Mouse (Mus musculus): ENCODE results near the gene Spata17. TPM values are rescaled to one million over a fixed set of nuclear protein-coding genes. Genes with fewer than 3 reads are reported as not detected.
A peak's percentile ranks its signal among the peaks of the same experiment; 100 is the strongest.

Spata17 gene
- polyA plus RNA-seq (2015; fragmentation: Nextera tagmentation; extraction: Ambion mirVana) = 0.75 and 0.96 TPM in 2 replicates

DNA sequence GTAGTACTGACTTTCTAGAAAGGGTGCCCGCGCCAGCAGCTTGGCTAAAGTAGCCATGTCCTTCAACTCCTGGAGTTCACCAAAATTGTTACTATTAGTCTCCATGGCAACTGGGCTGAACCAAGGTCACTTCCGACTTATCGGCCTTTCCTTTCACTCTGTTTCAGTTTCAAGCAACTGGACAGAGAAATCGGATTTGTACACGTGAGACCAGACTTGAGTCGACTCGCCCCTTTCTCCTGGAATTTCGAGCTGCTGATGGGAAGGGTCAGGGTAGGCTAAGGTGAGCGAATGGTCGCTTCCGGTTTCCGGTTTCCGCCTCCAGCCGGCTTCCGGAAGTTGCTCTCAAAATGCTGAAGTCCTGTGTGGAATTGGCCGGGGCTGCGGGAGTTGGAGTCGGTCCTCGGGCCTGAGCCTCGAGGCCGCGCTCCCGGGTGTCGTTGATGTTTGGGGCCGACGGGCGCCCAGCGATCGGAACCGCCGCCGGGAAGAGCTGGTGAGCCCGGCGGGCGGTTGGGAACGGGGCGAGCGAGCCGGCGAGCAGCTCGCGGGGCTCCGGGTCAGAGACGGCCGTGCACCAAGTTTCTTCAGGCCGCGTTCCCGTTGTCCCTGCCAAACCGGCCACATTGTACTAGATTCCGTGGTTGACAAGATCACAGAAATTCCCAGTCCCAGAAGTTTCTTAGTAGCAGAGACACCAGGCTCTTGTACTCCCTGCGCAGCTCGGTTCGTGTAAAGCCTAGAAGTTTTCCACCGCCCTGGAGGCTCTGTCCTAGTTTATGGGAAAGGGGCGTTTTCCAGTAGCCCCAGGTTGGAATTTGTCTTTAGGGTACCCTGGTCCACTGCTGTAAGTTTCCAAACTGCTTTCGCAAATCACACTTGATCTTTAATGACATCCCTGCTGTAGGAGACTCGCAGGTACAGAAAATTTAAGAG, at the start of gene Spata17, which contains the start of gene Gpatch2:
Spata17 (minus strand) TSS at position 285 of the 936 bp plus-strand sequence.
Gpatch2 (plus strand) TSS at position 328 of the 936 bp plus-strand sequence.
- H3K4me1 ChIP-seq (replicated peaks) = peaks cover 4% of the 10 kb centered on the region; the same call in 1 of the 2 replicates
- under 1% methylated on average over 58 of the region's 58 CpGs for WGBS
- H3K9ac ChIP-seq = peak within 1 kb of the TSS; percentile 92
- peak; percentile 87 for ATAC-seq (replicated peaks; ENCODE audit: insufficient number of reproducible peaks, insufficient read depth, low FRiP score, low read depth)
- H3K27ac ChIP-seq = peak within 1 kb of the TSS; percentile 87
- H3K27me3 ChIP-seq = no peaks in the 10 kb centered on the region
- no peaks in the 10 kb centered on the region for H3K9me3 ChIP-seq (replicated peaks)
- H3K4me3 ChIP-seq = peak within 1 kb of the TSS; percentile 98
- no peaks in the 10 kb centered on the region for H3K36me3 ChIP-seq
- H3K4me2 ChIP-seq = peak within 1 kb of the TSS; percentile 80

DNA sequence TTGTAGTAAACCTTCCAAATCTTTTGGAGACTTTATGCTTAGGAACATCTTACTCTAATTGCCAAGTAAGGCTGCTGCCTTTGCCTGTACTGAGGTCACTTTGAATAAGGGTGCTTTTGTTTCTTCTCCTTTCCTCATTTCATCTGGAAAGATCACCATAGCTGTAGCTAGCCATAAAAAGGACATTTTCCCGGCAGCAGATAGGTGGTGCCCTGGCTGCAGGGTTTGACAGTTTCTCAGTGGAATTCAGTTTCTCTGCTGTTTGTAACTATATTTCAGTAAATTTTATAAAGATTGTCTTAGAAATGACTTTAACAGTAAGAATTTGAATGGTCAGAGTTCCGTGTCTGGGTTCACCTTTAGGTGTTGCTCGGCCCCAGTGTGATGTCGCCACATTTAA, 43.5 kb upstream of the Spata17 start:
- 89% methylated on average over 4 of the region's 4 CpGs for WGBS

DNA sequence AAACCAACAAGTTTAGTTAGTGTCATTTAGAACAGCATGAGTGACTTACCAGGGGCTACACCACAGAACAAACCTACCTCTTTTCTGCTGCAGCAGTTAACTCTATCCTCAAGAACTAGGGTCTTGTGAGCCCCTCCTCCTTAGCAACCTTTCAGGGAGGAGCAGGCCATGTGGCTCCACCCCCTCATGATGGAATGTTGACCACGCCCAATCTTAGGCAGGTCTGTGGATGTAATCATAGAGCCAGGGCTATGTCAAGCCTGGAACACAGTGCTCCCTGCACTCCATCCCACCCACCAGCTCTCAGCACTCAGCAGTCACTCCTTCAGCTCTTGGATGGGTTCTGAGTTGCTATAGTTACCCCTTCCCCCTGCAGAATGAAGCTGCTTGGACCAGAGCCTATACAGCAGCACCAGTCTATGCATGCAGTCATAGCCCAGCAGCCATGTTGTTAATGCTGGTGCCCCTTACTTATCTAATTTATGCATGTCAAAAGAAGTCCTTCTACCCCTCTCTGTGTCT, 35.5 kb upstream of the Spata17 start:
- Histone ChIP-seq H3K9ac (no peak overlapping the region), H3K27ac (no peak overlapping the region), H3K9me3 (replicated peaks) (no peaks in the 10 kb centered on the region), H3K36me3 (no peaks in the 10 kb centered on the region), H3K4me2 (no peak overlapping the region), H3K4me3 (no peak overlapping the region), H3K27me3 (no peaks in the 10 kb centered on the region), H3K4me1 (replicated peaks) (no peaks in the 10 kb centered on the region)
- ATAC-seq (replicated peaks; ENCODE audit: insufficient number of reproducible peaks, insufficient read depth, low FRiP score, low read depth) = peak; percentile 72
- WGBS = 68% methylated on average over 1 of the region's 1 CpGs

More for the DNA sequence above, 43.5 kb upstream of the Spata17 start:
- no peaks in the 10 kb centered on the region for H3K27me3 ChIP-seq
- no peak for ATAC-seq (replicated peaks; ENCODE audit: insufficient number of reproducible peaks, insufficient read depth, low FRiP score, low read depth)
- no peak overlapping the region for H3K4me2 ChIP-seq
- H3K9me3 ChIP-seq (replicated peaks) = no peaks in the 10 kb centered on the region
- H3K27ac ChIP-seq = no peak overlapping the region
- H3K4me1 ChIP-seq (replicated peaks) = no peaks in the 10 kb centered on the region
- H3K36me3 ChIP-seq = no peaks in the 10 kb centered on the region
- H3K9ac ChIP-seq = no peak overlapping the region
- no peak overlapping the region for H3K4me3 ChIP-seq

- H3K4me1 ChIP-seq (replicated peaks) = no peaks in the 10 kb centered on the region
- WGBS = 86% methylated on average over 5 of the region's 5 CpGs
- no peaks in the 10 kb centered on the region for H3K36me3 ChIP-seq
- no peak overlapping the region for H3K4me3 ChIP-seq
- H3K4me2 ChIP-seq = no peak overlapping the region
- H3K9ac ChIP-seq = no peak overlapping the region
- H3K9me3 ChIP-seq (replicated peaks) = no peaks in the 10 kb centered on the region
- H3K27ac ChIP-seq = no peak overlapping the region
- ATAC-seq (replicated peaks; ENCODE audit: insufficient number of reproducible peaks, insufficient read depth, low FRiP score, low read depth) = no peak
- H3K27me3 ChIP-seq = no peaks in the 10 kb centered on the region
Observed at GRCm38 (mm10) chr1:187244734-187245133, 29.5 kb upstream of the Spata17 start.

GRCm38 (mm10) chr1:187241329-187241728, 26.1 kb upstream of the Spata17 start:
- Histone ChIP-seq H3K9me3 (replicated peaks) (no peaks in the 10 kb centered on the region), H3K27ac (no peak overlapping the region), H3K36me3 (no peaks in the 10 kb centered on the region), H3K4me2 (no peak overlapping the region), H3K4me1 (replicated peaks) (no peaks in the 10 kb centered on the region; the same call in 1 of the 2 replicates), H3K27me3 (no peaks in the 10 kb centered on the region), H3K9ac (no peak overlapping the region), H3K4me3 (no peak overlapping the region)
- ATAC-seq (replicated peaks; ENCODE audit: insufficient number of reproducible peaks, insufficient read depth, low FRiP score, low read depth) = no peak
- 88% methylated on average over 5 of the region's 5 CpGs for WGBS

- no peak overlapping the region for H3K4me2 ChIP-seq
- no peaks in the 10 kb centered on the region for H3K36me3 ChIP-seq
- WGBS = 94% methylated on average over 3 of the region's 3 CpGs
- no peak overlapping the region for H3K4me3 ChIP-seq
- no peaks in the 10 kb centered on the region; the same call in 1 of the 2 replicates for H3K4me1 ChIP-seq (replicated peaks)
- H3K9ac ChIP-seq = no peak overlapping the region
- no peak for ATAC-seq (replicated peaks; ENCODE audit: insufficient number of reproducible peaks, insufficient read depth, low FRiP score, low read depth)
- H3K27me3 ChIP-seq = no peaks in the 10 kb centered on the region
- no peak overlapping the region for H3K27ac ChIP-seq
- H3K9me3 ChIP-seq (replicated peaks) = no peaks in the 10 kb centered on the region
Observed at GRCm38 (mm10) chr1:187240304-187240703, 25.0 kb upstream of the Spata17 start.

DNA sequence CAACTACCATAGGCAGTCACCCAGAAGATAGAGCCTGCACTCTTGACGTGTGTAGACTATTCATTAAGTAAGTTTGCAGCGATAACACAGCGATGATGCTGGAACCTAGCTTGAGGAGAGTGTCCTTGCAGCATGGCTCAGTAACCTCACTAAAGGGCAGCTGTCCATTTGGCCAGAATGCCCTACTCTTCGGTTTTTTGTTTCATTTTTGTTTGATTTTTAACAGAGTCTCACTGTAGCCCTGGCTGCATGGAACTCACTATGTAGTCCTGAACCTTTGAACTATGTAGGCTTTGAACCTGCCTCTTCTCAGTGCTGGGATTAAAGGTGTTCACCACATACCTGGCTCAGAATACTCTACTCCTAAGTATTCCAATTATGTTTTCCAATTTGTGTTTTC, 22.8 kb upstream of the Spata17 start:
- no peak overlapping the region for H3K9ac ChIP-seq
- H3K9me3 ChIP-seq (replicated peaks) = no peaks in the 10 kb centered on the region

DNA sequence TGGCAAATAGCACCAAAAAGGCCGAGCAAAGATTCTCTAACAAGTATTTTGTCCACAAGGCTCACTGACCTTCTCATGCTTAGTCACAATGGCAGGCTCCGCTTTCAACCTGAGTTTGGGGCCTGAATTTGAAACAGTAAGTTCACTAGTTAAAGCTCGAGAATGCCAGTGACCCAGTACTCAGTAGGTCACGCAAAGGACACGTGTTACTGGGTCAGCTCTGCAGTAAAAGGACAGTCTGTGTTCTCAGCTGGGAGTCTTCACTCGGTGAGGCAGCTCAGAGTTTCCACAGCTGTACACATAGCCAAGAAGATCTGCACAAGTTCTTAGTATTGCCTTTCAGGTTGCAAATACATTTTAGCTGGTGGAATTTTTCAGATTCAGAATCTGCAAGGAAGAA, 21.0 kb upstream of the Spata17 start:
- Histone ChIP-seq H3K4me2 (no peak overlapping the region), H3K4me3 (no peak overlapping the region), H3K4me1 (replicated peaks) (no peaks in the 10 kb centered on the region; the same call in 1 of the 2 replicates), H3K36me3 (peaks cover 6% of the 10 kb centered on the region), H3K27me3 (no peaks in the 10 kb centered on the region), H3K27ac (no peak overlapping the region), H3K9ac (no peak overlapping the region), H3K9me3 (replicated peaks) (no peaks in the 10 kb centered on the region)
- no peak for ATAC-seq (replicated peaks; ENCODE audit: insufficient number of reproducible peaks, insufficient read depth, low FRiP score, low read depth)
- WGBS = 68% methylated on average over 6 of the region's 6 CpGs

More for the DNA sequence above, 22.8 kb upstream of the Spata17 start:
- no peak for ATAC-seq (replicated peaks; ENCODE audit: insufficient number of reproducible peaks, insufficient read depth, low FRiP score, low read depth)
- Histone ChIP-seq H3K36me3 (peaks cover 5% of the 10 kb centered on the region), H3K27ac (no peak overlapping the region), H3K27me3 (no peaks in the 10 kb centered on the region), H3K4me1 (replicated peaks) (no peaks in the 10 kb centered on the region; the same call in 1 of the 2 replicates), H3K4me2 (no peak overlapping the region), H3K4me3 (no peak overlapping the region)
- WGBS = 90% methylated on average over 4 of the region's 4 CpGs

DNA sequence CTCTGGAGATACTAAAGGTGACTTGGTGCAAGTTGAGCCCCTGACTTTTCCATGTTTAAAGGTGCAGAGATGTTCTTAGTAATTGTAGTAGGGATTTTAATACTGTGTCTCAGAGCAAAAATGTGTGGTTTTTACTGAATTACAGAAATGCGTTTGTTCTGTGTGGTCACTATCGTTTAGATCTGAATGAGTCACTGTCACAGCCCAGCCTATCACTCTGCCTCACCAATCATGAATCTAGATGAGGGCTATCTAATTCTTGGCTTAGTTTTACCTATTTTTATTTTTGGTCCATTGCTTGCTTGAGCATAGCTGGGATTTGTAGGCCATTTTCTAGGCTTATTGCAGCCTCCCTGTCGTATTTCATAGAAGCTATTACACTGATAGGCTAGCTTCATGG, 19.9 kb upstream of the Spata17 start:
- H3K27ac ChIP-seq = no peak overlapping the region
- peaks cover 6% of the 10 kb centered on the region for H3K36me3 ChIP-seq
- H3K27me3 ChIP-seq = no peaks in the 10 kb centered on the region
- H3K9ac ChIP-seq = no peak overlapping the region
- no peak overlapping the region for H3K4me3 ChIP-seq
- 86% methylated on average over 3 of the region's 3 CpGs for WGBS
- H3K9me3 ChIP-seq (replicated peaks) = no peaks in the 10 kb centered on the region
- H3K4me2 ChIP-seq = no peak overlapping the region
- ATAC-seq (replicated peaks; ENCODE audit: insufficient number of reproducible peaks, insufficient read depth, low FRiP score, low read depth) = no peak
- no peaks in the 10 kb centered on the region; the same call in 1 of the 2 replicates for H3K4me1 ChIP-seq (replicated peaks)

- Histone ChIP-seq H3K4me1 (replicated peaks) (peaks cover 4% of the 10 kb centered on the region), H3K27ac (no peak overlapping the region), H3K36me3 (peaks cover 6% of the 10 kb centered on the region), H3K9me3 (replicated peaks) (no peaks in the 10 kb centered on the region), H3K4me2 (no peak overlapping the region), H3K9ac (no peak overlapping the region), H3K4me3 (no peak overlapping the region), H3K27me3 (no peaks in the 10 kb centered on the region)
- ATAC-seq (replicated peaks; ENCODE audit: insufficient number of reproducible peaks, insufficient read depth, low FRiP score, low read depth) = no peak
- 70% methylated on average over 7 of the region's 7 CpGs for WGBS
Observed at GRCm38 (mm10) chr1:187232996-187233615, 17.8 kb upstream of the Spata17 start.

- Histone ChIP-seq H3K9me3 (replicated peaks) (no peaks in the 10 kb centered on the region), H3K27ac (no peak overlapping the region), H3K4me1 (replicated peaks) (peaks cover 11% of the 10 kb centered on the region), H3K9ac (no peak overlapping the region), H3K4me2 (no peak overlapping the region), H3K4me3 (no peak overlapping the region), H3K27me3 (no peaks in the 10 kb centered on the region), H3K36me3 (peaks cover 6% of the 10 kb centered on the region)
- WGBS = 86% methylated on average over 14 of the region's 14 CpGs
- no peak for ATAC-seq (replicated peaks; ENCODE audit: insufficient number of reproducible peaks, insufficient read depth, low FRiP score, low read depth)
Observed at GRCm38 (mm10) chr1:187232196-187232955, 17.1 kb upstream of the Spata17 start.

Measured in heart, embryonic 15.5 days (tissue).